Mouse (Mus musculus): ENCODE measurements around the gene Ptpn18. TPM values are rescaled to one million over a fixed set of nuclear protein-coding genes. Genes with fewer than 3 reads are reported as not detected.

The Ptpn18 gene
- polyA plus RNA-seq, 1 experiment from 2014 or later = 21.3 TPM

DNA sequence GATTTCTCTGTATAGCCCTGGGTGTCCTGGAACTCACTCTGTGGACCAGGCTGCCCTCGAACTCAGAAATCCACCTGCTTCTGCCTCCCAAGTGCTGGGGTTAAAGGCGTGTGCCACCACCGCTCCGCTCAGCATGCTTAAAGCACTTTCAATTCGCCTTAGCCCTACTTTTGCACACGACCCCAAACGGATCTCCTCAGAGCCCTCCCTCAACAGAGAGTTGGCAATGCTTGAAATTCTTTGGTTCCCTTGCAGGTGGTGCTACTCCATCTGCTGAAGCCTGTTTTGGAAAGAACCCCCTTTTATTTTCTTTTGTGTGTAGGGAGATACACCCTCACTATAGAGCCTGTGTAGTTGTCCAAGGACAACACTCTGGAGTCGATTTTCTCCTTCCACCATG is 1.1 kb upstream of the Ptpn18 start:
- H3K9me3 ChIP-seq (ENCODE audit: control insufficient read depth, low read length) = no peaks in the 10 kb centered on the region
- no peak overlapping the region for H3K4me3 ChIP-seq (ENCODE audit: low read length)
- H3K36me3 ChIP-seq (ENCODE audit: control insufficient read depth, insufficient read depth, low read length) = no peaks in the 10 kb centered on the region
- WGBS = 28% methylated on average over 8 of the region's 8 CpGs
- H3K27ac ChIP-seq (ENCODE audit: low read depth, low read length) = no peak overlapping the region
- no peak overlapping the region for H3K9ac ChIP-seq (ENCODE audit: low read depth, low read length)
- ATAC-seq (ENCODE audit: low FRiP score, low TSS enrichment) = no peak
- no peak overlapping the region for H3K4me2 ChIP-seq (replicated peaks; ENCODE audit: low read depth, low read length)
- H3K27me3 ChIP-seq (ENCODE audit: control insufficient read depth, insufficient read depth, low read length) = peaks cover 21% of the 10 kb centered on the region; the same call in 1 of the 2 replicates
- H3K4me1 ChIP-seq (ENCODE audit: control insufficient read depth, insufficient read depth, low read length) = no peaks in the 10 kb centered on the region

DNA sequence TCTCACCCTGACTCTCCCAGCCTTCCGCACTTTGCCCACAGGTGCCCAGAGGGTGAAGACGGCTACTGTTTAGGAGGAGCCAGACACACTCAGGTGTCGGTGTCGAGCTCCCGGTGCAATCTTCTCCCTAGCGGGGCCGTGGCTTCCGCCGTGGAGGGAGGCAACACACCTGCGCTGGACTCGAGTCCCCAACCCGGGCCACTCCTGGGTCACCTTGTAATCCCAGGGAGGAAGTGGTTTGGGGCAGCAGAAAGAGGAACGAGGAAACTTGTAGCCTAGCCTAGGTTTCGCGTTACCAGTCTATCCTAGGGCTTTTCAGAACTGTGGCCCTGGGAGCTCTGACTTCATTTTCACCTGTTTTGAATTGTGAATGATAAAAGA is 489 bp downstream of the Ptpn18 start:
- Histone ChIP-seq H3K36me3 (ENCODE audit: control insufficient read depth, insufficient read depth, low read length) (no peaks in the 10 kb centered on the region), H3K27me3 (ENCODE audit: control insufficient read depth, insufficient read depth, low read length) (peaks cover 21% of the 10 kb centered on the region; the same call in 1 of the 2 replicates), H3K9me3 (ENCODE audit: control insufficient read depth, low read length) (no peaks in the 10 kb centered on the region), H3K4me1 (ENCODE audit: control insufficient read depth, insufficient read depth, low read length) (no peaks in the 10 kb centered on the region), H3K9ac (ENCODE audit: low read depth, low read length) (peak overlapping the region; percentile 34; the same call in 1 of the 2 replicates), H3K4me2 (replicated peaks; ENCODE audit: low read depth, low read length) (peak overlapping the region; percentile 75), H3K4me3 (ENCODE audit: low read length) (peak overlapping the region; percentile 50), H3K27ac (ENCODE audit: low read depth, low read length) (no peak overlapping the region)
- ATAC-seq (ENCODE audit: low FRiP score, low TSS enrichment) = no peak; the same call in 1 of the 2 replicates
- WGBS = 1% methylated on average over 15 of the region's 15 CpGs

DNA sequence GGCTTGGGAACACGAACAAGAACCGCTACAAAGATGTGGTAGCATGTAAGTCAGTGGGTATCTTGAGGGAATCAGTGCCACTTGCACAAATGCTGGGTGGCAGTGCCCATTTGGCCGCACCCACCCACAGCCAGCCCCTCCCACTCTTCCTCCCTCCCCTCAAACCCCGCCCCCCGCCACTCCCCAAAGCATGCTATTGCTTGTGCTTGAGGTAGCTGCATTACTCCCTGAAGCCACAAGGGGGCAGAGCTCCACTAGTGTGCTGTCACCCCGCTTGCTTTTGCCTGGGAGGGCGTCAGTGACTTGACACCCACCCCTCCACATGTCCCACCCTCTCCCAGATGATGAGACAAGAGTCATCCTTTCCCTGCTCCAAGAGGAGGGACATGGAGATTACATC is 3.2 kb downstream of the Ptpn18 start:
- H3K9ac ChIP-seq (ENCODE audit: low read depth, low read length) = no peak overlapping the region
- no peak overlapping the region for H3K4me2 ChIP-seq (replicated peaks; ENCODE audit: low read depth, low read length)
- H3K4me3 ChIP-seq (ENCODE audit: low read length) = no peak overlapping the region
- H3K36me3 ChIP-seq (ENCODE audit: control insufficient read depth, insufficient read depth, low read length) = no peaks in the 10 kb centered on the region
- ATAC-seq (ENCODE audit: low FRiP score, low TSS enrichment) = no peak; the same call in 1 of the 2 replicates
- 26% methylated on average over 7 of the region's 7 CpGs for WGBS
- no peak overlapping the region for H3K27ac ChIP-seq (ENCODE audit: low read depth, low read length)
- H3K27me3 ChIP-seq (ENCODE audit: control insufficient read depth, insufficient read depth, low read length) = peaks cover 14% of the 10 kb centered on the region; the same call in 1 of the 2 replicates
- 0 out of 2 replicates have a peak, but pooled peaks cover 5% of the 10 kb centered on the region for H3K4me1 ChIP-seq (ENCODE audit: control insufficient read depth, insufficient read depth, low read length)
- no peaks in the 10 kb centered on the region for H3K9me3 ChIP-seq (ENCODE audit: control insufficient read depth, low read length)

DNA sequence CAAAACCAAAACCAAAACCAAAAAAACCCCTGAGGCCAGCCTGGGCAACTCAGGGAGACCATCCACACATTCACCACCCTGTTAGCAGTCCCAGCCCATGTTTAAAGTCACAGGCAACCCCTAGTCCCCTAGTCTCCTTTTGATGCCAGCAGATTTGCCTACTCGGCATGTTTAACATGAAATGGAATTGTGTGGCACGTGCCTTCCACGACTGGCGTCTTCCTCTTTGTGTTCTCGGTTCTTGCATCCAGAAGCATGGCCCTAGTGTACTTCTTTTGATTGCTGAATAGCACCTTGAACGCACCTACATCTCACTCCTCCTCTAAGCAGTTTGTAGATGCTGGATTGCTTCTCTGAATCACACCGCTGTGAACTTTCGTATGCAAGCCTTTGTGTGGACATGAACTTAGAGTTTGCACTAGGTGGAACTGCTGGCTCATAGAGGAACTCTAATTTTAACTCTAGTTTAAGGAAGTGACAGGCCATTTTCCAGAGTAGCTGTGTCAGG is 4.8 kb downstream of the Ptpn18 start:
- WGBS = 86% methylated on average over 8 of the region's 8 CpGs

DNA sequence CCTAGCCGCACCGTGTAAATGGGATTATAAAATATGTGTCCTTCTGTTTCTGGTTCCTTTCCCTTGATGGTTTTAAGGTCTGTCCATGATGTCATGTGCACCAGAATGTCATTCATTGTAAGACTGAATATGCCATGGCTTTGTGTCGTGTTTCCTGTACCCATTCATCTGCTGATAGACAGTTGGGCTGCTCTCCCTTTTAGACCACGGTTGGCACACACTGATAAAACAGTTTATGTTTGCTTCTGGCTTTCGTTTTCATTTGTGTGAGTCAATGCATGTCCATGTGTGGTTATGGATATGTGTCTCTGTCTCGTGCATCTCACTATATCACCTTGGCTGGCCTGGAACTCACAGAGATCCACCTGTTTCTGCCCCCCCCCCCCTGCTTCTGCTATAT is 5.9 kb downstream of the Ptpn18 start:
- Histone ChIP-seq H3K4me3 (ENCODE audit: low read length) (no peak overlapping the region), H3K9me3 (ENCODE audit: control insufficient read depth, low read length) (no peaks in the 10 kb centered on the region), H3K27me3 (ENCODE audit: control insufficient read depth, insufficient read depth, low read length) (no peaks in the 10 kb centered on the region; the same call in 1 of the 2 replicates), H3K4me2 (replicated peaks; ENCODE audit: low read depth, low read length) (no peak overlapping the region), H3K36me3 (ENCODE audit: control insufficient read depth, insufficient read depth, low read length) (no peaks in the 10 kb centered on the region), H3K9ac (ENCODE audit: low read depth, low read length) (no peak overlapping the region), H3K27ac (ENCODE audit: low read depth, low read length) (no peak overlapping the region), H3K4me1 (ENCODE audit: control insufficient read depth, insufficient read depth, low read length) (0 out of 2 replicates have a peak, but pooled peaks cover 5% of the 10 kb centered on the region)
- 79% methylated on average over 6 of the region's 6 CpGs for WGBS
- no peak for ATAC-seq (ENCODE audit: low FRiP score, low TSS enrichment)

More for the DNA sequence above, 4.8 kb downstream of the Ptpn18 start:
- no peak overlapping the region for H3K4me2 ChIP-seq (replicated peaks; ENCODE audit: low read depth, low read length)
- H3K36me3 ChIP-seq (ENCODE audit: control insufficient read depth, insufficient read depth, low read length) = no peaks in the 10 kb centered on the region
- ATAC-seq (ENCODE audit: low FRiP score, low TSS enrichment) = no peak
- no peaks in the 10 kb centered on the region for H3K9me3 ChIP-seq (ENCODE audit: control insufficient read depth, low read length)
- peaks cover 3% of the 10 kb centered on the region; the same call in 1 of the 2 replicates for H3K27me3 ChIP-seq (ENCODE audit: control insufficient read depth, insufficient read depth, low read length)
- H3K27ac ChIP-seq (ENCODE audit: low read depth, low read length) = no peak overlapping the region
- no peak overlapping the region for H3K9ac ChIP-seq (ENCODE audit: low read depth, low read length)
- H3K4me3 ChIP-seq (ENCODE audit: low read length) = no peak overlapping the region
- 0 out of 2 replicates have a peak, but pooled peaks cover 5% of the 10 kb centered on the region for H3K4me1 ChIP-seq (ENCODE audit: control insufficient read depth, insufficient read depth, low read length)

DNA sequence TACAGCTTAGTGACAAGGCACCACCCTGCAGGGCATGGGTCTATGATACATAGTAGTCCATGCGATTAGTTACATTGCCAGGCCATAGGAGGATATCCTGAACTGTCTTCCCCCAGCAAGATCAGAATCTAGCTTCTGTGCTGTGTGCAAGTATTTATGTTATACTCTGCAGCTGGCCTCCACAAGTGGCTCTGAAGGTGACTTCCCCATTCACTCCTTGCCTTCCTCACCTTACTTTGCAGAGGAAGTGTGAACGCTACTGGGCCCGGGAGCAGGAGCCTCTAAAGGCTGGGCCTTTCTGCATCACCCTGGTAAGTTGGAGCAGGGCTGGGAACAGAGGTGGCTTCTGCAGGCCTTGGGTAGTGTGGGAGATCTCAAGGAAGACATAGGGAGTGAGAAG is 8.5 kb downstream of the Ptpn18 start:
- 0 out of 2 replicates have a peak, but pooled peaks cover 5% of the 10 kb centered on the region for H3K4me1 ChIP-seq (ENCODE audit: control insufficient read depth, insufficient read depth, low read length)
- H3K27me3 ChIP-seq (ENCODE audit: control insufficient read depth, insufficient read depth, low read length) = peaks cover 6% of the 10 kb centered on the region; the same call in 1 of the 2 replicates
- H3K36me3 ChIP-seq (ENCODE audit: control insufficient read depth, insufficient read depth, low read length) = no peaks in the 10 kb centered on the region
- H3K4me3 ChIP-seq (ENCODE audit: low read length) = no peak overlapping the region
- H3K9ac ChIP-seq (ENCODE audit: low read depth, low read length) = no peak overlapping the region
- 64% methylated on average over 3 of the region's 3 CpGs for WGBS
- H3K27ac ChIP-seq (ENCODE audit: low read depth, low read length) = no peak overlapping the region
- no peak for ATAC-seq (ENCODE audit: low FRiP score, low TSS enrichment)
- no peak overlapping the region for H3K4me2 ChIP-seq (replicated peaks; ENCODE audit: low read depth, low read length)
- H3K9me3 ChIP-seq (ENCODE audit: control insufficient read depth, low read length) = no peaks in the 10 kb centered on the region

DNA sequence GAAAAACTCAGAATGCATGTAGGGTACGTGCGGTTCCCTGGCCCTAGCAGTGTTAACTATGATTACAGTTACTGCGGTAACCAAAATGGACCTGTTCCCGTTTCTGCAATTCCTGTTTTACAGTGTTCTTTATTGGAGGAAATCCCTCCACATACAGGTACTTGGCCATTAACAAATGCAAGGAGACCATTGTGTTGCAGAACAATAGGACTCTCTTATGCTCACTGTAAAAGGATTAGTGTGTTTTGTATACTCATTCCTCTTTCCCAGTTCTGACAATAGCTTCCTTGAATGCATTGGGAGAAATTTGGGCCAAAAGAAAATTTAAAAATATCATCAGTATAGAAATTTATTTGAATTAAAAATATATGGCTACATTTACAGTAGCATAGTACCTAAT is 8.9 kb downstream of the Ptpn18 start:
- H3K36me3 ChIP-seq (ENCODE audit: control insufficient read depth, insufficient read depth, low read length) = no peaks in the 10 kb centered on the region
- 79% methylated on average over 4 of the region's 4 CpGs for WGBS
- no peak for ATAC-seq (ENCODE audit: low FRiP score, low TSS enrichment)
- H3K4me3 ChIP-seq (ENCODE audit: low read length) = no peak overlapping the region
- H3K27me3 ChIP-seq (ENCODE audit: control insufficient read depth, insufficient read depth, low read length) = peaks cover 9% of the 10 kb centered on the region; the same call in 1 of the 2 replicates
- no peak overlapping the region for H3K27ac ChIP-seq (ENCODE audit: low read depth, low read length)
- H3K9ac ChIP-seq (ENCODE audit: low read depth, low read length) = no peak overlapping the region
- no peak overlapping the region for H3K4me2 ChIP-seq (replicated peaks; ENCODE audit: low read depth, low read length)
- H3K4me1 ChIP-seq (ENCODE audit: control insufficient read depth, insufficient read depth, low read length) = 0 out of 2 replicates have a peak, but pooled peaks cover 5% of the 10 kb centered on the region
- no peaks in the 10 kb centered on the region for H3K9me3 ChIP-seq (ENCODE audit: control insufficient read depth, low read length)

DNA sequence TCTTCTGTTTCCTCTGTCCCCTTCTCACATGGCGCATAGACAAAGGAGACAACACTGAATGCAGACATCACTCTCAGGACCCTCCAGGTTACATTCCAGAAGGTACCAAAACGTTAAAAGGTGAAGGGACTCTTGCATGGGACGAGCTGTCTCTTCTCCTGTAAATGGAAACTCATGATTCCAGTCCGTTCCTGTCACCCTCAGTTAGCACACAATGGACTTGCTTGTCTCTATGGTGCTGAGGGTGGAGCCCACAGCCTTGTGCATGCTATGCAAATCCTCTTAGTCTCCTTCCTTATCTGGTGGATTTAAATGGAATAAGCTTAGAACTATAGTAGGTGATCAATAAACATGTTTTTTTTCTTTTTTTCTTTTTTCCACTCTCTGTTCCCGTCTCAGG is 10.2 kb downstream of the Ptpn18 start:
- 84% methylated on average over 5 of the region's 5 CpGs for WGBS
- no peak overlapping the region for H3K4me2 ChIP-seq (replicated peaks; ENCODE audit: low read depth, low read length)
- H3K9me3 ChIP-seq (ENCODE audit: control insufficient read depth, low read length) = no peaks in the 10 kb centered on the region
- H3K4me1 ChIP-seq (ENCODE audit: control insufficient read depth, insufficient read depth, low read length) = 0 out of 2 replicates have a peak, but pooled peaks cover 5% of the 10 kb centered on the region
- no peak overlapping the region for H3K9ac ChIP-seq (ENCODE audit: low read depth, low read length)
- H3K27me3 ChIP-seq (ENCODE audit: control insufficient read depth, insufficient read depth, low read length) = peaks cover 11% of the 10 kb centered on the region; the same call in 1 of the 2 replicates
- no peaks in the 10 kb centered on the region for H3K36me3 ChIP-seq (ENCODE audit: control insufficient read depth, insufficient read depth, low read length)
- H3K4me3 ChIP-seq (ENCODE audit: low read length) = no peak overlapping the region
- no peak overlapping the region for H3K27ac ChIP-seq (ENCODE audit: low read depth, low read length)
- ATAC-seq (ENCODE audit: low FRiP score, low TSS enrichment) = no peak

DNA sequence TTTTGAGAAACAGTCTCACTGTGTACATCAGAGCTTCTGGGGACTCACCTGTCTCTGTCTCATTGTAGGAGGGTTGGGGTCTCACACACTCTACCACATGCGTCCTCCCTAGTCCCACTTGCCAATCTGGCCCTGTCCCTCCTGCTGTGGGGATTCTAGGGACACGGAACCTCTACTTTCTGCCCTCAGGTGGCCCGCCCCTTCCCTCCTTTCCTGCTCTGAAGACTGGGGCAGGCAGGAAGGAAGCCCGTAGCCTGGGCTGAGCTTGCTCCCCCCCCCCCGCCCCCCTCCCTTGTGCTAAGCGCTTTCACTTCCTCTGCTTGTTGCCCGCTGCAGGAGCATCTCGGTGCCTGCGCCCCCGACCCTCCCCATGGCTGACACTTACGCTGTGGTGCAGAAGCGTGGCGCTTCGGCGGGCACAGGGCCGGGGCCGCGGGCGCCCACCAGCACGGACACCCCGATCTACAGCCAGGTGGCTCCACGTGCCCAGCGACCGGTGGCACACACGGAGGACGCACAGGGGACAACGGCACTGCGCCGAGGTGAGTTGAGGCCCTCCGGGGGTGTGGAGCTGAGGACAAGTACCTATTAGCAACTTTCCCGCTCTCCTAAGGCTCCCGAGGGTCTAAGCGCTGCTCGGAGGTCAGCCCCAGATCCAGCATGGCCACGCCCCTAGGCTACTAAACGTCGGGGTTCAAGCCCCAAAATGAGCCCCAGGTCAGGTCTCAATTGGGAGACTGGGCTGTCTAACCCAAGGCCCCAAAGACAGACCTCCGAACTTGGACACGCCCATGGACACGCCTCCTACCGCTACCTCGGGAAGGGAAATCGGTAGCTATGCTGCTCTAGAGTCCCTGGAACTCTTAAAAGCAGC is 13.1 kb downstream of the Ptpn18 start:
- H3K4me3 ChIP-seq (ENCODE audit: low read length) = peak overlapping the region; percentile 57
- H3K27ac ChIP-seq (ENCODE audit: low read depth, low read length) = no peak overlapping the region
- H3K36me3 ChIP-seq (ENCODE audit: control insufficient read depth, insufficient read depth, low read length) = no peaks in the 10 kb centered on the region
- H3K4me1 ChIP-seq (ENCODE audit: control insufficient read depth, insufficient read depth, low read length) = 0 out of 2 replicates have a peak, but pooled peaks cover 2% of the 10 kb centered on the region
- peak overlapping the region; percentile 98 for H3K4me2 ChIP-seq (replicated peaks; ENCODE audit: low read depth, low read length)
- ATAC-seq (ENCODE audit: low FRiP score, low TSS enrichment) = peak; percentile 55
- no peaks in the 10 kb centered on the region for H3K9me3 ChIP-seq (ENCODE audit: control insufficient read depth, low read length)
- WGBS = 1% methylated on average over 42 of the region's 43 CpGs
- peaks cover 11% of the 10 kb centered on the region; the same call in 1 of the 2 replicates for H3K27me3 ChIP-seq (ENCODE audit: control insufficient read depth, insufficient read depth, low read length)
- H3K9ac ChIP-seq (ENCODE audit: low read depth, low read length) = peak overlapping the region; percentile 60

Measured in kidney, embryonic 14.5 days (tissue).